Mouse (Mus musculus) limb, embryonic 13.5 days (tissue): Measurements from ENCODE around the gene Bad. TPM values are rescaled to one million over a fixed set of nuclear protein-coding genes. Genes with fewer than 3 reads are reported as not detected.
"Not testable (repeated sequence)": the region's sequence is repeated elsewhere in the genome, so short reads cannot be mapped to it uniquely, and the experiment has no call there.

Experiments
- ATAC-seq: fragments of 200-750 bp; cut with Nextera tagmentation; 2 replicates; pipeline ENCODE4 v1.8.0; 2017; ENCODE audit warnings: low read depth, moderate number of reproducible peaks, moderate TSS enrichment; ENCODE audit not compliant: low FRiP score
- H3K27ac ChIP-seq: fragments of 300-500 bp; sonication (generic); 2 replicates; pipeline ENCODE4 v1.5.1; 2015; ENCODE audit warnings: inconsistent platforms, mild to moderate bottlenecking, moderate library complexity
- H3K27me3 ChIP-seq: fragments of 300-500 bp; sonication (generic); 2 replicates; pipeline ENCODE4 v1.6.1; 2015; ENCODE audit warnings: mild to moderate bottlenecking, inconsistent platforms
- H3K36me3 ChIP-seq: fragments of 300-500 bp; sonication (generic); 2 replicates; pipeline ENCODE4 v1.6.1; 2015; ENCODE audit warnings: inconsistent platforms, mild to moderate bottlenecking, moderate library complexity
- H3K4me1 ChIP-seq: fragments of 300-500 bp; sonication (generic); 2 replicates; pipeline ENCODE4 v1.6.1; 2015; ENCODE audit warnings: inconsistent platforms
- H3K4me2 ChIP-seq: fragments of 300-500 bp; sonication (generic); replicated peaks from 2 replicates; pipeline ENCODE4 v1.6.1; 2015; ENCODE audit warnings: inconsistent platforms, mild to moderate bottlenecking, moderate library complexity
- H3K4me3 ChIP-seq: fragments of 300-500 bp; sonication (generic); 2 replicates; pipeline ENCODE4 v1.5.1; 2015; ENCODE audit warnings: moderate library complexity, mild to moderate bottlenecking, inconsistent platforms
- H3K9ac ChIP-seq: fragments of 300-500 bp; sonication (generic); 2 replicates; pipeline ENCODE4 v1.6.1; 2015; ENCODE audit warnings: mild to moderate bottlenecking, inconsistent platforms
- H3K9me3 ChIP-seq: fragments of 300-500 bp; sonication (generic); 2 replicates; pipeline ENCODE4 v1.6.1; 2016; ENCODE audit warnings: inconsistent platforms
- WGBS: fragments of 180-500 bp; shearing (Covaris S2); methylation state at CpG from one replicate; pipeline ENCODE4 v1.1.7; 2015; 5-methylcytosine and 5-hydroxymethylcytosine counted together
- polyA plus RNA-seq: library from polyadenylated mRNA; unstranded; fragments of >200 nt; fragmentation: Nextera tagmentation; extraction: Ambion mirVana; gene quantifications from 2 replicates; pipeline ENCODE4 v1.2.1, GENCODE M21; 2015

Gene Bad
- polyA plus RNA-seq, 1 experiment from 2014 or later: 73.4 TPM

DNA sequence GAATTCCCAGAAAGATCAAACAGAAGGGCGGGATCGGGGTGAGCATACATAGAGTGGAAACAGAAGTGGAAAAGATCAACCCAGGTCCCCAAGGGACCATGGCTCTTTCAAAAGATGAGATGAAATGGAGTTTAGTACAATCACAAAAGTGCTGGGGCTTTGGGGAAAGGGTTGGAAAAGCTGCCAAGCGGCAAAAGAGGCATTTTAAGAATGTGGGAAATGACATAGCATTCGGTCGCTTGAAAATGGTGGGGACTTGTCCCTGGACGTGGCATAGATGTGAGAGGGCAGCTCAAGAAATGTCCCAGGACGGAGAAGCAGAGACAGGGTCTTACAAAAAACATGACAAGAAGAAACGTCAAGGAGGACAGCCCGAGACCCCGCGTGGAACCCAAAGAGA lies 32.6 kb upstream of the Bad start:
- Histone ChIP-seq H3K4me2 (peak overlapping the region; percentile 69), H3K4me3 (peak overlapping the region; percentile 64), H3K27ac (peak overlapping the region; percentile 98), H3K4me1 (peaks cover 26% of the 10 kb centered on the region), H3K27me3 (no peaks in the 10 kb centered on the region), H3K36me3 (peaks cover 61% of the 10 kb centered on the region), H3K9me3 (no peaks in the 10 kb centered on the region), H3K9ac (peak overlapping the region; percentile 78)
- WGBS: 6% methylated on average over 11 of the region's 11 CpGs
- no peak; the same call in 1 of the 2 replicates for ATAC-seq

DNA sequence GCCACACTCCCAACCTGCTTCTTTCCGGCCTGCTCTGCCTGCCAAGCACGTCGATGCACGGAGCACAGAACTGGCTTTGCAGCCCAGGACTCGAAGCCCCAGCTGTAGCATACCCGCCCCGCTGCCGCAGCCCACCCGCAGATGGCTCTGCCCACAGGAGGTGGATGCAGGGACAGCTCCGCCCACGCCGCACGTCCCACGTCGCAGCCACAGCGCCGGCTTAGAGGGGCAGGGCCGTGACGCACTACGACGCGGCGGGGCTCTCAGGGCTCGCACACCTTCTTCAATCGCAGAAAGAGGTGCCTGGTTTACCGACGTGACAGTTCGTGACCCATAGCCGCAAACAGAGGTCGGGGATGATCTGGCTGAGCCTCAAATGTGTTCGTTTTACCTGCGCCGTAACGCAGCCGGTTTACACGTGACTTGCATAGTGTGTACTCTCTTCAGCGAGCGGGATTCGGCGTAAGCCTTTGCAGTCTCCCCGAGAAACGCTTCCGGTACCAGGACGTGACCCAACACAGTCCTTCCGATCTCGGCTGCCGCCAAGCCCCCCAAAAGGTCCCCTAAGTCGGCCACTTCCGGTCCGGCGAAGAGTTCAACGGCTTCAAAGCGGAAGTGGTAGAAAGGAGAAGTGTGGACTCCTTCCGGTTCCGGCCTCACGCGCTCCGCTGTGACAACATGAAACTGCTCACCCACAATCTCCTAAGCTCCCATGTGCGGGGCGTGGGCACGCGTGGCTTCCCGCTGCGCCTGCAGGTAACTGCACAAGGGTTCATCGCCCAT lies 32.0 kb upstream of the Bad start, which contains the start of the genes Trmt112 and Prdx5:
Gene Trmt112 (plus strand): TSS at position 192 of the 783 bp plus-strand sequence.
Gene Prdx5 (minus strand): TSS at position 600 of the 783 bp plus-strand sequence.
- peaks cover 62% of the 10 kb centered on the region for H3K36me3 ChIP-seq
- H3K27me3 ChIP-seq: no peaks in the 10 kb centered on the region
- H3K4me1 ChIP-seq: peaks cover 26% of the 10 kb centered on the region
- H3K4me2 ChIP-seq: peak within 1 kb of the TSS; percentile 69
- under 1% methylated on average over 65 of the region's 65 CpGs for WGBS
- peak within 1 kb of the TSS; percentile 64 for H3K4me3 ChIP-seq
- H3K9ac ChIP-seq: peak within 1 kb of the TSS; percentile 78
- H3K9me3 ChIP-seq: no peaks in the 10 kb centered on the region
- peak within 1 kb of the TSS; percentile 98 for H3K27ac ChIP-seq
- ATAC-seq: peak; percentile 95

DNA sequence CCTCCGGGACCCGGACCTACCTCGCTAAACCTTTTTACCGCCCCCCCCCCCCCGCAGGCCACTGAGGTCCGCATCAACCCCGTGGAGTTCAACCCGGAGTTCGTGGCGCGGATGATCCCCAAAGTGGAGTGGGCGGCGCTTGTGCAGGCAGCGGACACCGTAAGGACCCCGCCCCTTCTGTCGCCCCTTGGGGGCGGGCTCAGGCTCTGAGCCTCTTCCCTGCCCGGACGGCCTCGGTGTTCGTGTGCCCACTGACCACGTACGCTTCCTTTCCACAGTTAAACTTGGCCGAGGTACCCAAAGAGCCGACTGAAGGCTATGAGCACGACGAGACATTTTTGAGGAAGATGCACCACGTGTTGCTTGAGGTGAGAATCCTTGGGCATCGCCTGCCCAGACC lies 31.4 kb upstream of the Bad start:
- under 1% methylated on average over 28 of the region's 30 CpGs for WGBS
- not testable (repeated sequence) for H3K9me3 ChIP-seq, H3K27me3 ChIP-seq
- H3K9ac ChIP-seq: peak overlapping the region; percentile 78
- H3K36me3 ChIP-seq: peaks cover 56% of the 10 kb centered on the region
- H3K4me2 ChIP-seq: peak overlapping the region; percentile 69
- ATAC-seq: peak; percentile 10; the same call in 1 of the 2 replicates
- H3K27ac ChIP-seq: peak overlapping the region; percentile 98
- H3K4me3 ChIP-seq: peak overlapping the region; percentile 64
- peaks cover 26% of the 10 kb centered on the region for H3K4me1 ChIP-seq

DNA sequence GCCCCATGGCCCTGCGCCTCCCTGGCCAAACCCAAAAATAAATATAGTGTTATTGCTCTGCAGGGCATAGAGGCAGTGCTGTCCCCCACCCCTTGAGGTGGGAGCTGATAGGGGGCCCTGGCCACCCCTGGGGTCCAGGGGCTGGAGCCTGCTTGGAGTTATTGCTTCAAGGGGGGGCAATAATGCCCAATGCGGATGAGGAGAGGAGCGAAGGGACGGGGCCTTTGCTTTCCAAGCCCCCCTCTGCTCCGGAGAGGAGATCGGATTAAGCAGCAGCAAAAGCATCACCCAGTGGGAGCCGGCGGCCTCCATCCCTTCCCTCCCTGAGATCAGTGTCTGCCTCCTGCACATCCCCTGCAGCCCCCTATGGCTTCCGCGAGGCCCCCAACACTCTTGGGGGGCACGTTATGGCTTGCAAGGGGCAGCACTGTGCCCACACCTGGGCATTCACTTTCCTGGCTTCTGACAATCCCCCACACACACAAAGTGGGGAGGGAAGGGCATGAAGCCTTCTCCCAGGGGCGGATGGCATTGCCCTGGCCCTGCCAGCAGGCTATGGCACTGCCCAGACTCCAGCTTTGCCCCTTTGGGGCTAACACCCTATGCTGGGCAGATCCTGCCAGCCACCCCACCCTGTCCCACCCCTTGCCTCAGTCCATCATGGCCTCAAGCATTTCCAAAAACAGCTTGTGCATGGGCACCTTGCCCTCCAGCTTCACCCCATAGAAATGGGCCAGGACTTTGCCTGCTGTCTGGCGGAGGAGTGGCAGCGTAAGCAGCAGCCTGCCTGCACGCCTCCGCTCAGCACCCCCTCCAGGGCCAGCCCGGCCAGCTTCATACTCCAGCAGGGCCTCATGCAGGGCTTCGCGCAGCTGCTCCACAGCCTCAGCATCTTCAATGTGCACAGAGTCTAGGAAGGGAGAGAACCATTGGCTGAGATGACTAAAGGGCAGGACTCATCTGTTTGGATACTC lies 30.3 kb upstream of the Bad start:
- Histone ChIP-seq H3K9ac (peak overlapping the region; percentile 51), H3K4me3 (peak overlapping the region; percentile 64), H3K36me3 (peaks cover 47% of the 10 kb centered on the region), H3K27me3 (no peaks in the 10 kb centered on the region), H3K4me2 (peak overlapping the region; percentile 69), H3K27ac (no peak overlapping the region), H3K4me1 (peaks cover 26% of the 10 kb centered on the region), H3K9me3 (no peaks in the 10 kb centered on the region)
- no peak for ATAC-seq
- WGBS: 88% methylated on average over 19 of the region's 19 CpGs

DNA sequence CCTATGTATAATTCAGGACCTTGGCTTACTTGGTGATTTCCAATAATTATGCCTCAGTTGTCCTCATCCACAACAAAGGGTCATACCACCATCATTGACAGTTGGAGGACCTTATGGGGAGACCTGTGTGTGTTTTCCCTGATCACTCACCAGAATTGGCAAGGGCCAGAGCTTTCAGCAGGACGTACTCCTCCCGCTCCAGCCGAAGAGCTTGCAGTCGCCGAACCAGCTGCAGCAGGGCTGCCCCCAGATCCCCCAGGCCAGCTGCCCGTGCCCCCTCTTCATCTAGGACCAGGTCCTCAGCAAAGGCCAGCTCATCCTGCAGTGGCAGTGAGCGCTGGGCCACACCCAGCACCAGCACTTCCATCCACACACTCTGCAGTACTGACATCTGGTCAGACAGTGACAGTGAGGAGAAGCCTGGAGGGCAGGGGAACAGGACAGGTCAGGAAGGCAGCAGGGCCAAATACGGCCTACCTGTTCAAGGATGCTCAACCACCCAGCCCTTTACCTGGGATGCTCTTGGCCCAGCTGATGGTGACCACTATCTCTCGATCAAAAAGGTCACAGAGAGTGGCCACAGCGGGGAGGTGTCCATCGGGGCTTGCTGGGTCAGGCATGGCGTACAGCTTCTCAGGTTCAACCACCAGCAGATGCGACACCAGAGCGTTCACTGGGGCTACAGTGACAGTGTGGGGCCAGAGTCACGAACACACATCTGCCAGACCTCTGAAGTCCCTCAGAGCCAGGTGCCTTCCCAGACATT lies 29.3 kb upstream of the Bad start:
- WGBS: 91% methylated on average over 15 of the region's 15 CpGs
- ATAC-seq: no peak
- Histone ChIP-seq H3K36me3 (peaks cover 37% of the 10 kb centered on the region), H3K4me3 (no peak overlapping the region), H3K27me3 (no peaks in the 10 kb centered on the region), H3K4me1 (peaks cover 24% of the 10 kb centered on the region), H3K9me3 (no peaks in the 10 kb centered on the region), H3K27ac (no peak overlapping the region), H3K9ac (no peak overlapping the region), H3K4me2 (no peak overlapping the region; the same call in 1 of the 2 replicates)

DNA sequence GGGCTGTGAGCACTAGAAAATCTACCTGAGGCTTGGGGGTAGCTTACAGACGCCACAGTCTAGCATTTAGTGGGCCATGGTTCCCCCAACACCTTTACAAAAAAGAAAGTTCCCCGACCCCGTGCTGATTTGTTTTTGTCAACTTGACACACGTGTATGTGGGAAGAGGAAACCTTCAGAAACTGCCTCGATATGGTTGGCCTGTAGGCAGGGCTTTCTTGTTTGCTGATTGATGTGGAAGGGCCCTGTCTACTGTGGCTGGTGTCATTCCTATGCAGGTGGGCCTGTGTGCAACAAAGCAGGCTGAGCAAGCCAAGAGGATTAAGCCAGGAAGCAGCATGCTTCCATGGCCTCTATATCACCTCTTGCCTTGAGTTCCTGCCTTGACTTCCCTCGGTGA lies 28.6 kb upstream of the Bad start:
- WGBS: 87% methylated on average over 6 of the region's 6 CpGs
- no peak for ATAC-seq
- H3K36me3 ChIP-seq: peaks cover 37% of the 10 kb centered on the region
- H3K4me3 ChIP-seq: no peak overlapping the region
- no peaks in the 10 kb centered on the region for H3K27me3 ChIP-seq
- H3K9ac ChIP-seq: no peak overlapping the region
- H3K27ac ChIP-seq: no peak overlapping the region
- no peak overlapping the region for H3K4me2 ChIP-seq
- H3K9me3 ChIP-seq: no peaks in the 10 kb centered on the region
- peaks cover 17% of the 10 kb centered on the region for H3K4me1 ChIP-seq

DNA sequence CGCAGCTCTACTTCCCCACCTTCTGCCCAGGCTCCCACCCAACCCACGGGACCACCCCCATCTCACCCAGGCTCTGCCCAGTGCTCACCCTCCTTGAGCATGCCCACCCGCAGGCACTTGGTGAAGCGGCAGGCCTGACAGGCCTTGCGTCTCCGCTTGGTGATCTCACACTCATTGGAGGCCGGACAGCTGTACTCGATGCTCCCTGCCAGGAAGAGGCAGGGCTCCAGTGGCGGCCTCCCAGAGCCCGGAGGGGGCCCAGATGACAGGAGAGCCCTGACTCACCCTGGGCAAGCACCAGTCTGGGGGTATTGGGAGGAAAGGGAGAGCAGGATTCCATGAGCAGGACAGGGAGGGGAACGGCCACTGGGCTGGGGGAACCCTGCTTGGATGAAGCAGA lies 27.7 kb upstream of the Bad start:
- H3K27me3 ChIP-seq: no peaks in the 10 kb centered on the region
- ATAC-seq: no peak
- peaks cover 37% of the 10 kb centered on the region for H3K36me3 ChIP-seq
- H3K9ac ChIP-seq: no peak overlapping the region
- 84% methylated on average over 11 of the region's 11 CpGs for WGBS
- no peak overlapping the region for H3K4me2 ChIP-seq
- peaks cover 8% of the 10 kb centered on the region for H3K4me1 ChIP-seq
- no peak overlapping the region for H3K27ac ChIP-seq
- H3K9me3 ChIP-seq: no peaks in the 10 kb centered on the region
- H3K4me3 ChIP-seq: no peak overlapping the region

DNA sequence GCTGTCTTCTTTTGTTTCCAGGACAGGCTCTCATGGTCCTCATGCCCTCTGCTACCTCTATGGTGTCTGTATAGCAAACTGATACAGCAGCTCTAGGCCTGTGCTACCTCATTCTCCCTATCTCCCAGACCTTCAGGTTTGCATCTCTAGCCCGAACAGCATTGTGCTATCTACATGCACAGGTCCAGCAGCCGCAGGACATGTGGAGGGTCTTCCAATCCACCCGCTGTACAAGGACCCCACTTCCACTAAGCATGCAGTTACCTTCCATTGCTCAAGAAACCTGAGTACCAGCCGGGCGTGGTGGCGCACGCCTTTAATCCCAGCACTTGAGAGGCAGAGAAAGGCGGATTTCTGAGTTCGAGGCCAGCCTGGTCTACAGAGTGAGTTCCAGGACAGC lies 27.1 kb upstream of the Bad start:
- no peak overlapping the region for H3K9ac ChIP-seq
- no peak overlapping the region for H3K27ac ChIP-seq
- H3K4me2 ChIP-seq: no peak overlapping the region
- 88% methylated on average over 9 of the region's 9 CpGs for WGBS
- H3K9me3 ChIP-seq: no peaks in the 10 kb centered on the region
- no peak for ATAC-seq
- H3K27me3 ChIP-seq: no peaks in the 10 kb centered on the region
- no peak overlapping the region for H3K4me3 ChIP-seq
- peaks cover 8% of the 10 kb centered on the region for H3K4me1 ChIP-seq
- H3K36me3 ChIP-seq: peaks cover 37% of the 10 kb centered on the region

DNA sequence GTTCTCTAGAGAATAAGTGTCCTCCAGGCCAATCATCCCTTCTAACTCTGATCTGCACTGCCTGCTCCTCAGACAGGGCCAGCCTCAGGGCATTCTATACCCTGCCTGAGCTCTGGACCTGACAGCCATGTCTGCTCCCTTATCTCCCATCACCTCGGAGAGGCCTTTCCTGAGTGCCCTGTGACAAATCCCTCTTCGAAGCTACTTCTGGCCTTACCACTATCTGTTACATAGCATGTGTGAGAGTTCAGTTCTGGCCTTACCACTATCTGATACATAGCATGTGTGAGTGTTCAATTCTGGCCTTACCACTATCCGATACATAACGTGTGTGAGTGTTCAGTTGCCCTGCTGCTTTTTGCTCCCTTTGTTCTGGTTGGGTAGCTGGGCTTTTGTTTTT lies 26.4 kb upstream of the Bad start:
- Histone ChIP-seq H3K36me3 (peaks cover 37% of the 10 kb centered on the region), H3K4me1 (peaks cover 12% of the 10 kb centered on the region), H3K9me3 (no peaks in the 10 kb centered on the region), H3K27me3 (no peaks in the 10 kb centered on the region), H3K4me3 (no peak overlapping the region), H3K4me2 (no peak overlapping the region), H3K9ac (no peak overlapping the region), H3K27ac (no peak overlapping the region)
- 81% methylated on average over 4 of the region's 4 CpGs for WGBS
- no peak for ATAC-seq

DNA sequence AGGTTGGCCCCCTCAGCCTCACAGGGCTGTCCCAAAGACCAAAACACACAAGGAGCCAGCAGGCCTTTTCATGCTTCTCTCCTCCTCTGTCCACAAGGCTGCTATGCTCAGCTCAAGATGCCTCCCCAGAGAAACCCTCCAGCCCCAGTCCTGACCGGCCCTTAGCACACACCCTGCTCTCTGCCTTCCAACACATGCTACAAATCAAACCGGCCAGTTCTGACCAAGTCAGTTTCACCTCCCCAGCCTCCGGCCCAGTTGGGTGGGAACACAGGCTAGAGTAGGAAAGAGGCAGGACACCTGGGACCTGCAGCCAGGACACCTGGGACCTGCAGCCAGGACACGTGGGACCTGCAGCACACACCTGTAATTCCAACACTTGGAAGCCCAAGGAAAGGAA lies 25.2 kb upstream of the Bad start:
- no peak for ATAC-seq
- Histone ChIP-seq H3K9me3 (no peaks in the 10 kb centered on the region), H3K27ac (no peak overlapping the region), H3K9ac (no peak overlapping the region), H3K4me2 (no peak overlapping the region), H3K36me3 (peaks cover 32% of the 10 kb centered on the region), H3K4me3 (no peak overlapping the region), H3K27me3 (no peaks in the 10 kb centered on the region), H3K4me1 (peaks cover 13% of the 10 kb centered on the region)
- 71% methylated on average over 4 of the region's 4 CpGs for WGBS

DNA sequence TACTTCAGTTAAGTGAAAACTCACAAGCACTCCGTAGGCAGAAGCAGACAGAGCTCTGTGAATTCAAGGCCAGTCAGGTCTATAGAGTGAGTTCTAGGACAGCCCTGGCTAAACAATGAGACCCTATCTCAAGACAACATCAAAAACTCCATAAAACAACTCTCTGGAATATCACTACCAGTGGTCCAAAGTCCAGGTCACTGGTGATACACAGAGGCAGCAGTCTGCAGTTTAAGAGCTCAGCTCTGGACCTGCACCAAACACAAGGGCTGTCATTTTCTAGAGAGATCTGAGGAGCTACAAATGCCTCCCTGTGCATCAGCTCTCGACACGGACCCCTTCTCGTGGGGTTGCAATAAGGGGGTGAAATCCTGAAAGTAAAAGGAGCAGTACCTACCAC lies 23.3 kb upstream of the Bad start:
- Histone ChIP-seq H3K9me3 (no peaks in the 10 kb centered on the region), H3K27me3 (peaks cover 9% of the 10 kb centered on the region), H3K9ac (no peak overlapping the region), H3K4me1 (peaks cover 19% of the 10 kb centered on the region), H3K4me3 (no peak overlapping the region), H3K4me2 (no peak overlapping the region), H3K36me3 (peaks cover 13% of the 10 kb centered on the region), H3K27ac (no peak overlapping the region)
- 87% methylated on average over 4 of the region's 4 CpGs for WGBS
- ATAC-seq: no peak
